Mouse (Mus musculus) layer of hippocampus, adult 9-10 months (tissue): ENCODE data around the gene Nod2.

Source experiments
- DNase-seq: peaks from one replicate; pipeline ENCODE4 v3.0.0; 2022; ENCODE audit warnings: low spot score

Nod2 gene

DNA sequence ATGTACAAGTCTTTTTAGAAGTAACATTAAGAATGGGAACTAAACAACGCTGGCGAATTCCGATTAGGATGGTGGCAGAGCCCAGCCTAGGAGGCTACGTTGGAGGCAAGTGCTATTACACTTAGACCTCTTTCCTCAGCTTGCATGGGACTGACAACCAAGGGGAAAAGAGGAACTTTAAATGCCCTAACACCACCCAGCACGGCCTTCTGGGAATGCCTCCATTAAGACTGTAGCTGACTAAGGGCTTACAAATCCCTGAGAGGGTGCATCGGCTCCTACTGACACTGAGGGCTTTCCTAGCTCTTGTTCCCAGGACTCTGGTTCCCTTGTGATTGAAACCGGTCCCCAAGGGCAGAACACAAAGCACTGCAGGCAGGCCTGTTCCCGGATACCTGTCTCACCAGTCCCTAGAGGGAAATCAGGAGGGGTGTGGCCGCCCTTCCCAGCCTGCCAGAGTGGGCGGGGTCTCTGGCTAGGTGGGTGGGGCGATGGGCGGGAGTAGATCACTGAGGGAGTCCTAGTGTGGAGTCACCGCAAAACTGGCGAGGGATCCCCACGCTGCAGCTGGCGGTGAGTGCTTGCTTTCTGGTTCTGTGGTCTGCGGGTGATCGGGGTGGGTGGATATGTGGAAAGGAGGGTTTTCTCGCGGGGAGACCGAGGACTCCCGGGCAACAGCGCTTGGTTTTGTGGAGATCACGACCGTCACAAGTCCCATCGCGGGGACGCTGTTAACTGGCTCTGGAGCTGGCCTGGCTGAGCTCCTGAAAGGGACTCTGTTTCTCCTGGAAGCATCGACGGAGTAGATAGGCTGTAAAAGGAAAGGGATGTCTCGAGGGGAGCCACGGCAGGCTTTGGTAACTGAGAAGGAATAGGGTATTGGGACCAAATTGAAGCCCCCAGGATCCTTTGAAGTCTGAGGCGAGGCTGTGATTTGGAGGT lies at the start of gene Nod2:
TSS of gene Nod2 (plus strand) at position 479 of the 942 bp plus-strand sequence.
- no peak for DNase-seq

DNA sequence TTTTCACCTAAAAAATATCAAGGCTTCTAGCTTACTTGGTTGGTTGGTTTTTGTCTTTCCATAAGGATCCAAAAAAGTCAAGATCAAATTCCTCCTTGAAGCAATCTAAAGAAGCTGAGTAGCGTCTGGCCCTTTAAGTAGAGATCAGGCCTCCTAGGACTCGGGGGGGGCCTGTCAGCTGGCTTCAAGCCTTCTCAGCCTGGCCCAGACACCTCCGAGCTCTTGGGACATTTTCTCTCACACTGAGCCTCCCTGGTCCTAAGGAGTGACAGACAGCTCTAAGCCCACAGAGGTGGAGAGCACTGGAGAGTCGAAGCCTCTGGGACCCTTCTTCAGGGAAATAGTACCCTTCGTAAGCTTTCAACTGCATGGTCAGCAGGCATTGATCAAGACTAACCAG lies 48.5 kb upstream of the Nod2 start:
- DNase-seq, result no peak

DNA sequence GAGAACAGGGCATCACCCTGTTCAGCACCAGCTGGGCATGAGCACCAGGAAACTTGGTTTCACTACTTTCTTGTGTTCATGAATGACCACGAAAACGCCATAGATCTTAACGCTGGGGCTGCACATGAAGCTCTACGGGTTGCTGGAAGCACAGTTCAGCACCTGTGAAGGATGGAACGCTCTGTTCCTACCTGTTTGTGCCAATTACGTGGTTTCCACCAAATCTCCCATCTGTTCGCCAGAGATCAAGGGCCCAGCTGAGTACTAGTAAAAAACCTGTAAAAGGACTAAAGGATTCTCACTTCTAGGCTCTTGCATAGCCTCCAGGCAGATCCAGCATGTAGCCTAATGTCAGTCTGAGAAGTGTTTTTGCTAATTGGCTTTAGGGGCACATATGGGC lies 47.6 kb upstream of the Nod2 start:
- no peak for DNase-seq

DNA sequence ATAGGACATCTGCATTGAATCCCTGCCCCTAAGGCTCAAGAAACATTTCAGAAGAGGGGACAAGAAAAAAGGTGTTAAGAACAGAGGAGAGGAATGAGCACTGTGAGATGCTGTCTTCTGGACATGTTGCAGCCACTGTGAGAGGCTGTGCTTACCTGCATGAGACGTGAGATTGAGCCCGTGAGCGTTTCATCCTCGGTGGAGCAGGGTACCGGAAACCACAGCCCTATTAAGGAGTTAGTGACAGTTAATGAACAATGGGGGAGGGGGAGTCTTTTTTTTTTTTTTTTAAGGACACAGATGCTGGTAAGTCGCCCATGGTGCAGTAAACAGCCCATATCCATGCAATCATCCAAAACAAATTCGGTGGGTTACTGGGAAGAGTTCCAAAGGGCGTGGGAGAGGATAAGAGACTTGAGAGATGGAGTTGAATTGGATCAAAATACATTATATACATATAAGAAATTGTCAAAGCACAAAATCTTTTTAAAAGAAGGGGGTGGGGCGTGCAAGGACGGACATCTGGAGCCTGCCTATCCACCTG lies 43.6 kb upstream of the Nod2 start:
- DNase-seq, result no peak

DNA sequence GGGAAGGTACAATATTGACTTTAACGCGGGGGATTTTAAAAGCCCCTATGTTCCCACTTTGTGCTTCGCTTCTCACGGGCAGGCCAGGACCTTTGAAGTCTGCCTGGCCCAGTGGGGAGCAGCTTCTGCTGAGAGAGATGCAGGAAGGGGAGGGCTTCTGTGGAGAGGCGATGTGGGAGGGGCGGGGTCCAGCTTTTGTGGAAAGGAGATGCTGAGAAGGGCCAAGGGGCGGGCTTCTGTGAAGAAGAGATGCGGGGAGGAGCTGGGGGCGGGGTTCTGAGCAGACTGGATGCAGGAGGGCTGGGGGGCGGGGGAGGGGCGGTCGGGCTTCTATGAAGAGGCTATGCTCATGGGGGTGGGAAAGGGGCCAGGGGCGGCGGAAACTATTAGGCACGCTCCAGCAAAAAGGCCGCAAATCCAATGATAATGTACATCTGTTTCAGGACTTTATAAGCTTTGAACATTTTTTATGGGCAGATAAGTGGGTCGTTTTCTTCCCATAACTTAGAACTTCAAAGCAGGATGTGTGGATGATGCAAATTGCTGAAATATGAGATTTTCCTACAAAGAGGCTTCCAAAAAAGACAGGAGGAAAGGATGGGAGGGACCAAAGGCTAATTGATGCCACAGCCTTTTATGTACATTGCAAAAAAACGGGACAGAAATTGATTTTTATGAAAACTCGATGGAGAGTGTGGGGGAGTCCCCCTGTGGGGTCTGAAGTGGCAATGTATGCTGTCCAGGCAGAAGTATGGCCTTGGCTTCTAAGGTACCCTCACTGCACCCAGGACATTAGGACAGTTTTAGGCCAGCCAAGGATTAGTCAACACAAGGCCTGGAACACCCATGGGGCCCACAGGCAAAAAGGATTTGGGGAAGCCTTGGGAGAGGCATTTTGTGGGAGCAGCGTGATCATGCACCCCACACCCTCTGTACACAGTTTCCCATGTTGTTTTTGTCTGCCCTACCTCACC lies 42.8 kb upstream of the Nod2 start:
- no peak for DNase-seq

DNA sequence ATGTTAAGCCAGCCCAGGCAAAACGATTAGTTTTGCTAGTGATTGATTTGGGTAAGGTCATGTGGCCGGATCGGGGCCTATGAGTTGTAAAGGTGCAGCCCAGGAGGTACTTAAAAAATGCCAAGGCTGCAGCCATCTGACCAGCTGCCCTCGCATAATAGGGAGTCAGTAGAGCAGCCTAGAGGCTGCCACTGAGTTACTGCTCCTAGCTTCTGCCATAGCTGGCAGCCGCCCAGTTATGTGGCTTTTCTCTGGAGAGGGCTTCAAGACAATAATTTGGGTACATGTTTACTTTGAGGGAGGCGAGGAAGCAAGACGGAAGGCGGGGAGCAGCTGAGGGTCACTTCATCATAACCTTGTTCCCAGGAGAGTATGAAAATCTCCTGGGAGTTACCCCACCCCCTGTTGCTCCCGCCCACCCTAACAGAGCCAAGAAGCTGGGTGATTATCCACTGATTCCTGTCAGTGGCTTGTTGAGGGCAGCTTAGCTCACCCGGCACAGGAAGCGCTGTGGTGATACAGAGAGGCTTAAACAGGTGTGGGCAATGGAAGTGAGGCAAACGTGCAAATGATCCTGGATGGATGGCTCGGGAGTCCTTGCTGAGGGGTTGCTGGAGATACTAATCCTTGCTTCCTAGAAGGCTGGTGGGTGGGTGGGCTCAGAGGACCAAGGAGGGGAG lies 41.6 kb upstream of the Nod2 start:
- no peak for DNase-seq

DNA sequence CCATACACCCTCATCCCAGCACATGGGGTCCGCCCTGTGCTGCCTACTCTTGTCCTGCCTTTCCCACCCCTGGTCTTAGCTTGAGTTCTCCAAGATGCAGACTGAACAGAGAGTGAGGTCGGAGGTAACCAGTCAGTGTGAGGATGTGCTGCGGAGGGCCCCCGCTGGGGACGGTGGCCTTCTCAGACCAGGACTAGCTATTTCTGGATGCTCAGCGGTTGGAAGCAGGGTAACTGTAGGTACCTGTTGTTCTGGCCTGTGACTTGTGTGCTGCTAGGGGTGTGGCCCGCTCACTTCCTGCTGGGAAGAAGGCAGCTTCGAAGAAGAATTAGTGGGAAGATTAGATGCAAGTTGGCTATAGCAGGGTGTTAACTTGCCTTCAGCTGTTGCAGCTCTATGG lies 38.1 kb upstream of the Nod2 start:
- no peak for DNase-seq

DNA sequence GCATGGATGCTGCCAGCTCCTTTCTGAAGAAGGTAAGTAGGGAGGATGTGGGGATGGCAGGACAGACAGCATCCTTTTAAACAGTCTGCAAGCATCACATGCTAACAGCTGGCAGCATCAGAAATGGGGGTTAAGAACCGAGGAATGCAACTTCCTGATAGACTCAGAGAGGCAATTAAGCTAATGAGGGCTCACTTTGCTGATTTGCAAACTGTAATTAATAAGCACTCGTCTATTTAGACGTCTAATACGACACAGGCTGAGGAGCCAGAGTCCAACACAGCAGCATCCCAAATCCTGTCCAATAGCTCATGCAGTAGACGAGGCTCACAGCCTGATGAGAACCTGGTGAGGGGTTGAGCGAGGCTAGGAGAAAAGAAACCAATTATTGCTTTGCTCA lies 36.8 kb upstream of the Nod2 start:
- DNase-seq, result no peak

DNA sequence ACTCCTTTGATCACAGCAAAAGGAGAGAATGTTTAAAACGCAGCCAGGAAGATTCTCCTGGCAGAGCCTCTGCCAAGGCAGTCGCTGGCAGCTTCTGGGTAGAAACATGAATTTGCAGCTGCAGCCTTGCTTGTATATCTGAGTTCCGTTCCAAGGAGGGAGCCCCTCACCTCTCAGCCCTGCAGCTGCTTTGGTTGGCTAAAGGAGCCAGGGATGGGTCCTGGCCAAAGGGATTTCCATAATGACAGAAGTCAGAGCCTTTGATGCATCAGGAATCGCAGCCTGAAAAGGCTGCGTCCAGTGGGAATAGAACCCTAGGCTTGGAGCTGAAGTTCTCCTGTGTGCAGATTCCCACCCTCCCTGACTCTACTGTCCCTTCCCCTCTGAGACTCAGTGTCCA lies 32.1 kb upstream of the Nod2 start:
- DNase-seq, result no peak

DNA sequence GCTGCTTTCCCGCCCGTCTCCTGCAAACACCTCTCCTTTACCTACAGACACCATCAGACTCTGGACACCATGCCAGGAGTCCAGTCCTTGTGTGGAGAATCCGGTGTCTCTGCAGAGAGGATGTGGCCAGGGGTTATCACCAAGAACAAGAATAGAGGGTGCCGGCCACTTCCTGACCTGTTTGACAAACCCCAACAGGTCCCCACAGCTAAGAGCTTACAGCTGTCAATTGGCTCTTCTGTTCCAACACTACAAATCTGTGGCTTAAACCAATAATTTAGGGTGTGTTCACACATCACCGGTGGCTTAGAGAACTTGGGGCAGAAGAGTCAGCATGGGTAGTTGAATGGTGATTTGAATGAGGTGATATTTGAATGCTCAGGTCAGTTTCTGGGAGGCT lies 28.5 kb upstream of the Nod2 start:
- no peak for DNase-seq

DNA sequence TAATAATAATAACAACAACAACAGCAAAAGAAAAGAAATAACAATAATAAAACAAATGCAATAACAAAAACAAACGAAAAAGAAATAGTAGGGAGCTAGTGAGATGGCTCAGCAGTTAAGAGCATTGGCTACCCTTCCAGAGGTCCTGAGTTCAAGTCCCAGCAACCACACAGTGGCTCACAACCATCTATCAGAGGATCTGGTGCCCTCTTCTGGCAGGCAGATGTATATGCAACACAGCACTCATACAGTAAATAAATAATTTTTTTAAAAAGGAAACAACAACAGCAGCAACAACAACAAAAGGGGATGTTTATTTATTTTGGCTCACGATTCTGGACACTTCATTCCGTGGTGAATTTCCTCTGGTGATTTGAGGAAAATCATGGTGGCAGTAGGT lies 27.6 kb upstream of the Nod2 start:
- no peak for DNase-seq

DNA sequence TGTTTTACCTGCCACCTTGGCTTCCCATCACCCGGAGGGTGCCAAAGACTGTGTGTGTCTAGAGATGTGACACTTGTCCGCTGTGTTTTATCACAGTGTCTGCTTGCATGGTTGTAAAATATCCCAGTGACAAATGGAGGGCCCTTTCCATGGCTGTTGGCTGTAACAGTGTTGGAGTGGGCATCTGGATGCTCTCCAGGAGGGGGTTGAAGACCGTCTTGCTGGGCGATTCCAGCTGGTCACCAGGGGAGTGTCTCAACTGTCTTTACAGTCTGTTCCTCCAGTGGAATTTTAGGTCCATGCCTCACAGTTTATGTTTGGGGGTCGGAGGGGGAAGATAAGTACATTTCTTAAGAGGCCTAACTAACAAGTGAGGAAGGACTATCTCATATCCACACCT lies 26.2 kb upstream of the Nod2 start:
- no peak for DNase-seq

DNA sequence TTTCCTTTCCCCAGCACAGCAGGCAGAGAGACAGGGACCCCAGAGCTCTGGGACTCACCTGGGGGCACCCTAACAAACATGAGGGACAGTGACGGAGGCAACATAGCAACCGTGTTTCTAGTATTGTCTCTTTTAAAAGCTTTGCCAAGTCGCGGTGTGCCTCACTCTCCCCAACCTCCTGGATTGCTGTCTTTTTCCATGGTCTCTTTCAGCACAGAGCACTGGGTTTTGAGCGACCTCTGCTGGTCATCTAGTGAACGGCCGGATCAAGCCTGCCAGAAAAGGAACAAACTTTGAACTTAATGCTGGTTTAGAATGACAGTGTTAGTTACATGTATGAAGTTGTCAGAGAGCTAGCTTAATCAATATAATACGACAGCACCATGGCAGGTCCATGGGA lies 25.7 kb upstream of the Nod2 start:
- peak; percentile 80 for DNase-seq

DNA sequence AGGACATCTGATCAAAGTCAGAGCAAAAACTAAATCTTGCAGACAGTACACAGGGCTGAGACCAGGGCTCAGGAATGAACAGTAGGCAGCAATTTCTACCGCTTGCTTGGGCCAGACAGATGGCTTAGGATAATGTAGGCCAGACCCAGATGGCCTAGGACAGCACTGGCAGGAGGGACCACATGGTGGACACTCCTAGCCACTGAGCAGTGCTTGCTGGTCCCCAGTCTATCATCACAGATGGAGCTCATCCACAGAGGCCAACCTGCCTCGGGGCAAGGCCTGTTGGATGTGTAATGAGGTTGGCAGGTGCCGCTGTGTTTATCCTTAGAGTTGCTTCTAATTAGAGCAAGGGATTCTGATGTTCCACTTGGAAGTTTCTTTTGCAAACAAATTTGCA lies 23.8 kb upstream of the Nod2 start:
- DNase-seq, result no peak

DNA sequence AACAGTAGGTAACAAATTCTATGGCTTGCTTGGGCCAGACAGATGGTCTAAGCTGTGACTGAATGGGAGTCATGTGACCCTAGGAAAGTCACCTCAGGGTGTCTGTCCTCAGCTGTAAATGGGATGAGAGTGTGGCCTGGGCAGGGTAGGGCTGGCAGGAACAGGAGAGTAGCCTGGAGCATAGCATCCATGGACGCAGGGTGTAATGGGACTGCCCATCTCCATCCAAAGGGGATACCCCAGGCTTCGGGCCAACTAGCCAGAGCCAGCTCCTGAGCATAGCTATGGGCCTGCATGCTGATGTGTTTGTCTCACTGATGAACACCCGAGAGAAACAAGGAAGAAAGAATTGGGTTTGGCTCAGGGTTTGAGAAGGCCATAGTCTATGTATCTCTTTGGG lies 22.8 kb upstream of the Nod2 start:
- no peak for DNase-seq

DNA sequence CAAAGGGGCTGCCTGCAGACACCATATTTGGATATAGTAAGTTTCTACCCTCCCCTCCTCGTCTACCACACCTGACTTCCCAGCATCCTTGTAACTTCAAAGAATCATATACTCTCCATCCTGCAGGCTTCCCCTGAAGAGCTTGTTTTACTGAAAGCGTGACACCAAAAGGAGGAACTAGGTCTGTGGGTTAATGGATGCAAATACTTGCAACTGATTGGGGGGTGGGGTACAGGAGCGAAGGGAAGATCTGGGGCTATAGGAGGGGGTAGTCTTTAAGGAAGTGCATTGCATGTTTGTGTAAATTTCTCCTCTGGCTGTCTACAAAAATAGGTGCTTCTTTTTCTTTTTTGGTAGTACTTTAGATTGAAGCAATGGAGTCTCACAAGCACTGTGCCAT lies 20.7 kb upstream of the Nod2 start:
- no peak for DNase-seq

DNA sequence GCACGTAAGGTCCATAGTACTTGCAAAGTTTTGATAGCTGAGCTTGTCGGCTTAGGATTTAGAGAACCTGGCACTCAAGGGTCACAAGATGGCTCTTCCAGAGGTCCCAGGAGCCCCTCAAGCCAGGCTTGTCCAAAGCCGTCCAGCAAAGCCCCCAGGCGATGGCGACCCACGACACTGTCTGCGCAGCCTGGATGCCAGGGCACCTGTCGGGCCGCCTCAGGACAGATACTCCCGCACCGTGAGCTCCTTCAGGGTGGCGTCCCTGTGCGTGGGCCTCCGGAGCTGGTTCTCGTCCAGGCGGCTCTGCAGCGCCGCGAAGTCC lies 20.2 kb upstream of the Nod2 start:
- no peak for DNase-seq

DNA sequence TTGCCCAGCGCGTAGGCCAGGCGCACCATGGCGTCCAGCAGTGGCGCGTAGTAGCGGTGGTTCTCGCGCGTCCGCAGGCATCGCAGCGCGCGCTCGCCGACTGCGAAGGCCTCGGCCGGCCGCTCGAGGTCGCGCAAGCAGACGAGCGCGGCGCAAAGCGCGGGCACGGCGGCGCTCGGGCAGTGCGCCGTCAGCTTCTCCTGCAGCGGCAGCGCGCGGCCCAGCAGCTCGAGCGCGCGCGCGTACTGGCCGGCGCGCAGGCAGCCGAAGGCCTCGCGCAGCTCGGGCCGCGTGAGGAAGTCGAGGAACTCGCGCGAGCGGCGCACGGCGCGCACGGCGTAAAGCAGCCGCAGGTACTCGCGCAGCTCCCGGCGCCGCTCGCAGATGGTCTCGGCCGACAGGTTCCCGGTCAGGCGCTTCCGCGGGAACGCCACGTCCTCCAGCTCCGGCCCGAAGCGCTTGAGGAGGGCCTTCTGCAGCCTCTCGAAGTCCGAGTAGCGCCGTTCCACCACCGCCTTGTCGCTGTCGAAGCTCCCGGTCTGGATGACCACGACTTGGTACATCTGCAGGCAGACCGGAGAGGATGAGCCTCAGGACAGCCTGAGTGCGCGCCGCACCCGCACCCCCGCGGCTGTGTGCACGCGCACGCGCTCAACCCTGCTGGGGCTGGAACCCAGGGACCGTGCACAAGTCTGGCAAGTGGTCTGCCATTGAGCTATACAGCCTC lies 19.7 kb upstream of the Nod2 start:
- DNase-seq, result no peak

DNA sequence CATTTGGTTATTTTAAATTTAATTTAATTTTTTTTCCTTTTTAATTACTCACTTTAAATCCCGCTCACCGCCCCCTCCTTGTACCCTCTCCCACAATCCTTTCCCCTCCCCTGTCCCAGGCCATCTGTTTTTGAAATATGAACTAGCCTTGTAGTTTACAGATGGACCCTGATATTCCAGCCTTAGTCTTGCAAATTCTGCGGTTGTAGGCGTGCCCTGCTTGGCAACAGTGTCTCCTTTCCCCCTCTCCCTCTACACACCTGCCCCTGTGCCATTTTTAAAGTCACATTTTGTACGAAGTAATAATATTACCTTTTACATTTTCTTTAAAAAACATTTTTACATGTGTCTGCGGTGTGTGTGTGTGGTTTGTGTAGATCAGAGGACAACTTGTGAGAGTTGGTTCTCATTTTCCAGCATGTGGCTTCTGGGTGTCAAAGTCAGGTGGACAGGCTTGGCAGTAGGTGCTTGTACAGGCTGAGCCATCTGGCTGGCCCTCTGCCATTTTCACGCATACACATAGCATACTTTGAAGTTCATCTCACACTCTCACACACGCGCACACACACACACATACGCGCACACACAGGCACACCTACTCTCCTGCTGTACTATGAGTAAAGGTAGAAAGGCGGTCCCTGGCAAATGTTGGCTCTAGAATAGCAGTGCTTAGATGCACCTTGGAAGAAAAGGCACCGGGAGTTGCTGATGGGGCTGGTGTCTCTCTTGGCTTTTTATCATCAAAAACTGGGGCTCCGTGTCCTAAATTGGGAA lies 18.9 kb upstream of the Nod2 start:
- no peak for DNase-seq

DNA sequence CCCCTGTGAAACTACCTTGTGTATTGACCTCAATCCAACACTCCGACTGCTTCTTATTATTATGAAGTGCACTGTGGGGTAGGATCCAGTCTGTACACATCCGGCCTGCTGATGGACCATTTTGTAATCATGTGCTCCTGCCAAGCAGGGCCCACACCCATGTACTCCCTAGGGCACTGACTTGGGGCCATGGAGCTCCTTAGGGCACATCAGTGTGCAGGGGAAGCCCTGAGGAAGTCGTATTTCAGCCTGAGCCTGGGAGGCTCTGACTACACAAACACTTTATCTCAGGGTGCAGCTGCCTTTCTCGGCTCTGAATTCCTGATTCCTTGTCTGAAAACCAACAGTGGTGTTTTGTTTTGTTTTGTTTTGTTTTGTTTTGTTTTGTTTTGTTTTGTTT lies 16.9 kb upstream of the Nod2 start:
- no peak for DNase-seq

DNA sequence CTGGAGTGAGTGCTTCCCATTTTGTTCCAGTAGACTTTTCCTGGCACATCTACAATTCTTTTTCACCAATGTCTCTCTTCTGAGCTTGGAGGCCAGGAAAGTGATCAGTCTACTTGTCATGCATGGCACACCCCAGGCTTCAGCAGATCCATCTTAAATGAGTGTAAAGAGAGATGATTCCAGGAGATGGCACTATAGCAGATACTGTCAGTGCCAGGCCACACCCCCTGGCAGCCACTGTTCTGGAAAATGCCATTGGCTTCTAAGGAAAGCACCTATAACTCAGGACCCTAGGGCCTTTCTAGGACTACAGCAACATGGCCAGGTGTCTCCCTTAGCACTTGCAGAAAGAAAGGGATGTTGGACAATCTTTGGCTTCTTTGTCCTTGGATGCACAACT lies 16.0 kb upstream of the Nod2 start:
- DNase-seq, result no peak
